Mouse (Mus musculus): ENCODE data around the gene Pde4b. TPM values are rescaled to one million over a fixed set of nuclear protein-coding genes. Genes with fewer than 3 reads are reported as not detected.

The Pde4b gene
- total RNA-seq, 2 experiments from 2014 or later, result 3.4 to 6.4 TPM

Other genes with a start within 250 kb of the Pde4b start
- not detected for gene B020004J07Rik, start 243.5 kb upstream of the Pde4b start, total RNA-seq (2021)
- gene C130073F10Rik, start 193.8 kb upstream of the Pde4b start, total RNA-seq (2021), result not detected
- gene Gm12800, start 178.4 kb upstream of the Pde4b start, total RNA-seq (2021), result not detected
- not detected for gene Gm12794, start 147.1 kb upstream of the Pde4b start, total RNA-seq (2021)
- not detected for gene Gm12790, start 106.5 kb upstream of the Pde4b start, total RNA-seq (2021)
- gene Gm12789, start 100.9 kb upstream of the Pde4b start, total RNA-seq (2021), result not detected

Data from adrenal gland, postnatal 36 days (tissue).